Mouse (Mus musculus) layer of hippocampus, adult 9-10 months (tissue): Measurements from ENCODE around the gene Trp73.

Experiments
- DNase-seq: peaks from one replicate; pipeline ENCODE4 v3.0.0; 2022; ENCODE audit warnings: low spot score

Gene Trp73

GRCm38 (mm10) chr4:154103386-154103785 lies 36.6 kb downstream of the Trp73 start:
- DNase-seq = no peak

- DNase-seq = no peak
Measured at GRCm38 (mm10) chr4:154099361-154099760, 40.6 kb downstream of the Trp73 start.

- no peak for DNase-seq
Measured at GRCm38 (mm10) chr4:154096111-154096510, 43.9 kb downstream of the Trp73 start.

GRCm38 (mm10) chr4:154093210-154093609 lies 46.8 kb downstream of the Trp73 start:
- no peak for DNase-seq

GRCm38 (mm10) chr4:154091356-154091755 lies 48.7 kb downstream of the Trp73 start:
- DNase-seq = no peak

GRCm38 (mm10) chr4:154089205-154089604 lies 50.8 kb downstream of the Trp73 start:
- no peak for DNase-seq

- DNase-seq = no peak
Measured at GRCm38 (mm10) chr4:154086436-154086835, 53.6 kb downstream of the Trp73 start.

- DNase-seq = no peak
Measured at GRCm38 (mm10) chr4:154085856-154086255, 54.2 kb downstream of the Trp73 start.

- DNase-seq = no peak
Measured at GRCm38 (mm10) chr4:154081974-154082373, 58.0 kb downstream of the Trp73 start.

- DNase-seq = no peak
Measured at GRCm38 (mm10) chr4:154081021-154081420, 59.0 kb downstream of the Trp73 start.

- no peak for DNase-seq
Measured at GRCm38 (mm10) chr4:154080211-154080610, 59.8 kb downstream of the Trp73 start.

GRCm38 (mm10) chr4:154071941-154072340 lies 68.1 kb downstream of the Trp73 start:
- no peak for DNase-seq

- no peak for DNase-seq
Measured at GRCm38 (mm10) chr4:154071521-154071920, 68.5 kb downstream of the Trp73 start.

GRCm38 (mm10) chr4:154070896-154071295 lies 69.1 kb downstream of the Trp73 start:
- DNase-seq = no peak

- DNase-seq = peak; percentile 32
Measured at GRCm38 (mm10) chr4:154064827-154065773, 74.9 kb downstream of the Trp73 start.

GRCm38 (mm10) chr4:154057696-154058095 lies 82.3 kb downstream of the Trp73 start:
- DNase-seq = no peak

GRCm38 (mm10) chr4:154056661-154057060 lies 83.3 kb downstream of the Trp73 start:
- DNase-seq = no peak

- DNase-seq = no peak
Measured at GRCm38 (mm10) chr4:154056046-154056445, 84.0 kb downstream of the Trp73 start.

- DNase-seq = no peak
Measured at GRCm38 (mm10) chr4:154055482-154055881, 84.5 kb downstream of the Trp73 start.

GRCm38 (mm10) chr4:154053065-154053464 lies 86.9 kb downstream of the Trp73 start:
- no peak for DNase-seq

- no peak for DNase-seq
Measured at GRCm38 (mm10) chr4:154051401-154051800, 88.6 kb downstream of the Trp73 start.

- no peak for DNase-seq
Measured at GRCm38 (mm10) chr4:154045837-154046236, 94.2 kb downstream of the Trp73 start.

- DNase-seq = no peak
Measured at GRCm38 (mm10) chr4:154042577-154042976, 97.4 kb downstream of the Trp73 start, which contains the start of gene Ccdc27. Gene Ccdc27 (minus strand): TSS chr4:154042677.

- DNase-seq = no peak
Measured at GRCm38 (mm10) chr4:154037123-154037522, 102.9 kb downstream of the Trp73 start.
